Mouse (Mus musculus) heart, postnatal 0 days (tissue): ENCODE data around the gene Magi1.

Experiments used
- CTCF ChIP-seq: IDR thresholded peaks from 2 replicates; pipeline ENCODE4 v1.5.1; 2016; ENCODE audit warnings: antibody characterized with exemption, control low read depth, low read depth
- EP300 ChIP-seq: IDR thresholded peaks from 2 replicates; pipeline ENCODE4 v1.6.1; 2016; ENCODE audit warnings: antibody characterized with exemption, low read depth

- TF ChIP-seq CTCF (no peak), EP300 (no peak)
Measured at GRCm38 (mm10) chr6:93981211-93981610, 302.5 kb downstream of the Magi1 start.
